In the genomic region with DNA sequence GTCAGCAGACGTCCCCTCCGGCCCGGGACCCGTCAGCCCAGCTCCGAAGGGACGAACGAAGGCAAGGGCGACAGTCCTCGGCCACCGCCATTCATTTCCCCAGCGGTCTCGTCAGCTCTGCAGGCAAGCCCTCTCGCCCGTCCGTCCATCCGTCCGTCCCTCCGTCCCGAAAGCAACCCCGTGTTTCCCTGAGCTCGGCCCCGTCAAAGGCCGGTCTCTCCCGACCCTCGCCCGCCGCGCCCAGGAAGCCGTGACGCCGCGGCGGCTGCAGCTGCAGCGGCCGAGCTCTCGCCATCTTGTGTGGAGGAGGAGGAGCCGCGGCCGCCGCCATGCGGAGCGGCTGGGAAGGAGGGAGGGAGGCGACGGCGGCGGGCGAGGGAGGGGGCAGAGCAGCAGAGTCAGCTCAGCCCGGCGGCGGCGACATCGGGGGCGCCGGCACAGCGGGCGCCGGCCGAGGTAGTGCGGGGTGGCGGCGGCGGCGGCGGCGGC, we compare ENCODE assay signal across 8 mouse cellular contexts. TPM values are rescaled to one million over a fixed set of nuclear protein-coding genes. Genes with fewer than 3 reads are reported as not detected.
DNase-seq lines count a peak whose midpoint lies in the region; ATAC-seq and TF ChIP-seq lines count a peak whose summit lies in the region.

No protein-coding gene starts in this region.

- peak; percentile 68 for TF ChIP-seq POLR2A in olfactory bulb, adult 2 months (IDR thresholded peaks at IDR 0.05; ENCODE audit: insufficient read depth, low read depth, low read length)
- TF ChIP-seq POLR2A in thymus, adult 2 months (IDR thresholded peaks at IDR 0.05; ENCODE audit: control insufficient read depth, extremely low read depth, insufficient read depth, low read length, poor library complexity): peak; percentile 87

- peaks cover 5 to 11% of the 10 kb centered on the region in 2 experiments; a peak in 3 of 4 replicates for H3K4me1 ChIP-seq in ES-E14 (ENCODE audit: control insufficient read depth in 2 of 2, insufficient read depth in 2 of 2, low read length in 2 of 2, poor library complexity in 1 of 2)
- peaks cover 4% of the 10 kb centered on the region; the same call in 1 of the 2 replicates for H3K4me1 ChIP-seq in forebrain, postnatal 0 days (ENCODE audit: insufficient read depth)
- H3K4me1 ChIP-seq in lung, embryonic 15.5 days: peaks cover 30% of the 10 kb centered on the region
- H3K4me1 ChIP-seq in olfactory bulb, adult 2 months (ENCODE audit: control insufficient read depth, insufficient read depth, low read length): peaks cover 10% of the 10 kb centered on the region; the same call in 1 of the 2 replicates
- peaks cover 14% of the 10 kb centered on the region for H3K4me1 ChIP-seq in thymus, adult 2 months (replicated peaks; ENCODE audit: control insufficient read depth, insufficient read depth, low read length)

- H3K27ac ChIP-seq in ES-E14 (ENCODE audit: insufficient read depth, low read depth, low read length, poor library complexity, severe bottlenecking): peak overlapping the region; percentile 86
- H3K27ac ChIP-seq in forebrain, postnatal 0 days (ENCODE audit: low read depth, low read length): peak overlapping the region; percentile 100
- H3K27ac ChIP-seq in lung, embryonic 15.5 days: peak overlapping the region; percentile 98
- H3K27ac ChIP-seq in olfactory bulb, adult 2 months (ENCODE audit: insufficient read depth, low read depth, low read length): peak overlapping the region; percentile 95
- peak overlapping the region; percentile 76 for H3K27ac ChIP-seq in thymus, adult 2 months (ENCODE audit: control insufficient read depth, insufficient read depth, low read length)

- H3K36me3 ChIP-seq in ES-E14 (ENCODE audit: control insufficient read depth, insufficient read depth, low read length, poor library complexity, severe bottlenecking): peaks cover 12% of the 10 kb centered on the region
- 0 out of 2 replicates have a peak, but pooled peaks cover 10% of the 10 kb centered on the region for H3K36me3 ChIP-seq in forebrain, postnatal 0 days (ENCODE audit: insufficient read depth)
- H3K36me3 ChIP-seq in lung, embryonic 15.5 days: peaks cover 19% of the 10 kb centered on the region
- peaks cover 23% of the 10 kb centered on the region for H3K36me3 ChIP-seq in thymus, adult 2 months (ENCODE audit: control insufficient read depth, insufficient read depth, low read length)

- peak; percentile 39 for TF ChIP-seq CTCF in forebrain, postnatal 0 days (IDR thresholded peaks at IDR 0.05; ENCODE audit: low read depth)
- no peak for TF ChIP-seq CTCF in olfactory bulb, adult 2 months (IDR thresholded peaks at IDR 0.05; ENCODE audit: insufficient read depth, low read depth, low read length)
- peak; percentile 49; the same call in 1 of the 2 replicates for TF ChIP-seq CTCF in thymus, adult 2 months (IDR thresholded peaks at IDR 0.05; ENCODE audit: borderline replicate concordance, control insufficient read depth, extremely low read depth, insufficient read depth, low read length, poor library complexity)

- peak; percentile 85 for ATAC-seq in forebrain, postnatal 0 days
- peak; percentile 76 for ATAC-seq in lung, embryonic 15.5 days (ENCODE audit: borderline replicate concordance, extremely low read depth, low FRiP score, low TSS enrichment)

- peak overlapping the region; percentile 93 for H3K9ac ChIP-seq in ES-E14 (ENCODE audit: insufficient read depth, low read depth, low read length, poor library complexity, severe bottlenecking)
- peak overlapping the region; percentile 100 for H3K9ac ChIP-seq in forebrain, postnatal 0 days
- H3K9ac ChIP-seq in lung, embryonic 15.5 days: peak overlapping the region; percentile 100

- peak overlapping the region; percentile 85 to 86 for H3K4me3 ChIP-seq in ES-E14 (ENCODE audit: insufficient read depth in 1 of 2, low read depth in 1 of 2, low read length in 2 of 2, poor library complexity in 1 of 2, severe bottlenecking in 1 of 2)
- peak overlapping the region; percentile 100 for H3K4me3 ChIP-seq in forebrain, postnatal 0 days (ENCODE audit: low read depth, low read length)
- peak overlapping the region; percentile 99 for H3K4me3 ChIP-seq in lung, embryonic 15.5 days
- peak overlapping the region; percentile 67 for H3K4me3 ChIP-seq in olfactory bulb, adult 2 months (ENCODE audit: insufficient read depth, low read depth, low read length)
- H3K4me3 ChIP-seq in thymus, adult 2 months (ENCODE audit: control insufficient read depth, insufficient read depth, low read length): peak overlapping the region; percentile 90

- no peaks in the 10 kb centered on the region for H3K27me3 ChIP-seq in forebrain, postnatal 0 days (ENCODE audit: insufficient read depth, low read length)
- H3K27me3 ChIP-seq in lung, embryonic 15.5 days: no peaks in the 10 kb centered on the region
- H3K27me3 ChIP-seq in thymus, adult 2 months (ENCODE audit: control insufficient read depth, insufficient read depth, low read length): no peaks in the 10 kb centered on the region

- no peaks in the 10 kb centered on the region for H3K9me3 ChIP-seq in ES-E14 (ENCODE audit: control insufficient read depth, insufficient read depth, low read depth, low read length)
- no peaks in the 10 kb centered on the region for H3K9me3 ChIP-seq in forebrain, postnatal 0 days (ENCODE audit: low read length)
- H3K9me3 ChIP-seq in lung, embryonic 15.5 days: no peaks in the 10 kb centered on the region

- peak overlapping the region; percentile 97 for H3K4me2 ChIP-seq in forebrain, postnatal 0 days (ENCODE audit: low read depth)
- H3K4me2 ChIP-seq in lung, embryonic 15.5 days: peak overlapping the region; percentile 68

- no peak for DNase-seq in ES-E14 (ENCODE audit: low read depth, low spot score)
- DNase-seq in cerebellum, adult 18-20 months: peak; percentile 86 to 87
- peak; percentile 84 for DNase-seq in forebrain, postnatal 0 days
- DNase-seq in heart, postnatal 4 days: peak; percentile 85
- peak; percentile 36 for DNase-seq in layer of hippocampus, adult 9-10 months (ENCODE audit: low spot score)
- peak; percentile 80 for DNase-seq in thymus, adult 2 months

- in situ Hi-C loops in ES-E14 (cut with MboI; ENCODE audit: low sequenced_read_pairs in 2 of 2, unreplicated experiment in 2 of 2): no loop called here

- WGBS in forebrain, postnatal 0 days: 2% methylated on average over 35 of the region's 65 CpGs
- under 1% methylated on average over 34 of the region's 65 CpGs for WGBS in lung, embryonic 15.5 days
- under 1% methylated on average over 65 of the region's 65 CpGs for WGBS in olfactory bulb, adult 2 months
- 1% methylated on average over 64 of the region's 65 CpGs for WGBS in thymus, adult 2 months

TF ChIP-seq in ES-E14, 5 proteins besides CTCF, POLR2A, EP300 and RAD21:
- TF ChIP-seq ZC3H11A (IDR thresholded peaks at IDR 0.05; ENCODE audit: borderline replicate concordance, low read depth, low read length): no peak
- TF ChIP-seq HCFC1 (IDR thresholded peaks at IDR 0.05; ENCODE audit: borderline replicate concordance, insufficient read depth, low read length): no peak
- TF ChIP-seq ZNF384 (IDR thresholded peaks at IDR 0.05; ENCODE audit: low read depth, low read length): no peak
- no peak for TF ChIP-seq MAFK (IDR thresholded peaks at IDR 0.05; ENCODE audit: insufficient read depth, low read depth, low read length)
- no peak for TF ChIP-seq CHD2 (IDR thresholded peaks at IDR 0.05; ENCODE audit: low read depth, low read length)
TF ChIP-seq in ES-E14: peak in this region for 0.

RNA-seq across cellular contexts. Expression of a gene that starts 0.4 kb away (rescaled TPM):
- total RNA-seq in ES-E14 (2012; rRNA removed): 34.9 and 52.7 TPM in 2 replicates
- total RNA-seq in forebrain, postnatal 0 days (2014; rRNA removed): 59.2 and 76.2 TPM in 2 replicates
- polyA plus RNA-seq in forebrain, postnatal 0 days (2015; fragmentation: Nextera tagmentation; extraction: Ambion mirVana): 11.1 and 18.3 TPM in 2 replicates
- total RNA-seq in heart, postnatal 4 days (2021): 100 to 1,000 TPM in 1 of 2 experiments, 10 to 100 TPM in 1; 99.8 to 101 TPM
- 20.7 and 22.5 TPM in 2 replicates for polyA plus RNA-seq in lung, embryonic 15.5 days (2015; fragmentation: Nextera tagmentation; extraction: Ambion mirVana)
- 157 and 168 TPM in 2 replicates for polyA plus RNA-seq in olfactory bulb, adult 2 months (2012; ENCODE audit: insufficient read depth, insufficient read length, low replicate concordance, missing spikeins)
- 29.2 and 35.6 TPM in 2 replicates for polyA plus RNA-seq in thymus, adult 2 months (2012; rRNA removed)

RNA-seq across cellular contexts. Expression of a gene that starts 42.7 kb away (rescaled TPM):
- total RNA-seq in ES-E14 (2012; rRNA removed): 0.21 and 0.31 TPM in 2 replicates
- not detected in 2 replicates for total RNA-seq in forebrain, postnatal 0 days (2014; rRNA removed)
- not detected in 2 replicates for polyA plus RNA-seq in forebrain, postnatal 0 days (2015; fragmentation: Nextera tagmentation; extraction: Ambion mirVana)
- under 1 TPM; 0.14 to 0.29 TPM for total RNA-seq in heart, postnatal 4 days (2021)
- not detected in 2 replicates for polyA plus RNA-seq in lung, embryonic 15.5 days (2015; fragmentation: Nextera tagmentation; extraction: Ambion mirVana)
- not detected in 2 replicates for polyA plus RNA-seq in olfactory bulb, adult 2 months (2012; ENCODE audit: insufficient read depth, insufficient read length, low replicate concordance, missing spikeins)
- 7.7 and 9.9 TPM in 2 replicates for polyA plus RNA-seq in thymus, adult 2 months (2012; rRNA removed)
